Mouse (Mus musculus) left cerebral cortex, postnatal 36 days (tissue): ENCODE results near the gene Sycn. TPM values are rescaled to one million over a fixed set of nuclear protein-coding genes. Genes with fewer than 3 reads are reported as not detected.
A peak's percentile ranks its signal among the peaks of the same experiment; 100 is the strongest.

ENCODE experiments used
- DNase-seq, 2 experiments: peaks; one replicate each; pipeline ENCODE4 v3.0.0; 2021 to 2022; ENCODE audit warnings: low spot score in 2 of 2, mixed read lengths in 1 of 2
- intact Hi-C: fragments of 180-260 bp; cut with DNase I; formaldehyde crosslinking; loops from one replicate; pipeline ENCODE4 v1.15.1; 2025
- microRNA-seq: library from miRNA; unstranded; fragments of <30 nt; microRNA quantifications from one replicate; pipeline ENCODE4 v1.2.0, GENCODE M21; 2022
- total RNA-seq, 2 experiments: library from RNA; stranded (reverse); gene quantifications; 2 replicates each; pipeline ENCODE4 v1.2.3; 2021

Sycn gene
- total RNA-seq, 2 experiments from 2014 or later = not detected

- intact Hi-C loops = no loop called here
- no peak for DNase-seq
Measured at GRCm38 (mm10) chr7:28582841-28583240, 42.2 kb downstream of the Sycn start.

GRCm38 (mm10) chr7:28583570-28584344, 43.1 kb downstream of the Sycn start:
- intact Hi-C loops = no loop called here
- peak in 1 of 2 experiments; percentile 49 for DNase-seq

GRCm38 (mm10) chr7:28584468-28584867, 43.8 kb downstream of the Sycn start:
- DNase-seq = no peak
- intact Hi-C loops = no loop called here

- no peak for DNase-seq
- intact Hi-C loops = no loop called here
Measured at GRCm38 (mm10) chr7:28585001-28585400, 44.3 kb downstream of the Sycn start.

GRCm38 (mm10) chr7:28586663-28587411, 46.2 kb downstream of the Sycn start:
- intact Hi-C loops = no loop called here
- no peak for DNase-seq

GRCm38 (mm10) chr7:28587644-28588043, 47.0 kb downstream of the Sycn start:
- no peak for DNase-seq
- intact Hi-C loops = no loop called here

Small RNA genes lying within 50 kb of the gene (microRNA-seq; reads per million reads assigned to microRNA genes)
- gene Mir7049 = 1.3 reads per million

Other genes with a start within 250 kb of the Sycn start
- under 1 TPM; 0.43 to 0.44 TPM for gene Selenov, start 249.7 kb upstream of the Sycn start, total RNA-seq
- gene Dll3, start 238.6 kb upstream of the Sycn start, total RNA-seq = 1 to 10 TPM; 1.4 to 1.8 TPM
- gene Timm50, start 228.8 kb upstream of the Sycn start, total RNA-seq = 10 to 100 TPM; 44.1 to 46.3 TPM
- 100 to 1,000 TPM; 120 to 122 TPM for gene Supt5, start 202.1 kb upstream of the Sycn start, total RNA-seq
- gene Rps16, start 190.2 kb upstream of the Sycn start, total RNA-seq = 100 to 1,000 TPM; 425 to 456 TPM
- gene Plekhg2, start 168.3 kb upstream of the Sycn start, total RNA-seq = 1 to 10 TPM; 6.2 to 9.7 TPM
- gene Zfp36, start 160.6 kb upstream of the Sycn start, total RNA-seq = 1 to 10 TPM; 2.6 to 3.3 TPM
- 10 to 100 TPM; 17.9 to 21.3 TPM for gene Med29, start 148.2 kb upstream of the Sycn start, total RNA-seq
- gene Paf1, start 147.9 kb upstream of the Sycn start, total RNA-seq = 10 to 100 TPM; 59.0 to 72.1 TPM
- gene Gmfg, start 103.4 kb upstream of the Sycn start, total RNA-seq = 1 to 10 TPM; 1.3 to 2.0 TPM
- 10 to 100 TPM; 85.9 to 93.8 TPM for gene Lrfn1, start 88.9 kb upstream of the Sycn start, total RNA-seq
- not detected for gene Ifnl2, start 30.4 kb upstream of the Sycn start, total RNA-seq
- gene Ifnl3, start 18.0 kb upstream of the Sycn start, total RNA-seq = not detected
- gene Nccrp1, start 6.4 kb downstream of the Sycn start, total RNA-seq = under 1 TPM; 0.27 to 0.52 TPM
- 10 to 100 TPM; 68.7 to 68.8 TPM for gene Samd4b, start 57.3 kb downstream of the Sycn start, total RNA-seq
- 10 to 100 TPM in 1 of 2 experiments, 1 to 10 TPM in 1; 9.0 to 10.4 TPM for gene Pak4, start 57.3 kb downstream of the Sycn start, total RNA-seq
- 1 to 10 TPM in 1 of 2 experiments, under 1 TPM in 1; 0.99 to 1.5 TPM for gene Acp7, start 90.4 kb downstream of the Sycn start, total RNA-seq
- gene Fbxo27, start 152.0 kb downstream of the Sycn start, total RNA-seq = 10 to 100 TPM; 23.3 to 25.0 TPM
- 1 to 10 TPM; 2.0 TPM for gene Fbxo17, start 175.9 kb downstream of the Sycn start, total RNA-seq
- 10 to 100 TPM; 66.5 to 70.2 TPM for gene Mrps12, start 200.9 kb downstream of the Sycn start, total RNA-seq
- 10 to 100 TPM; 14.9 to 15.1 TPM for gene Sars2, start 201.1 kb downstream of the Sycn start, total RNA-seq
- 1 to 10 TPM; 1.3 to 2.6 TPM for gene Ccer2, start 215.3 kb downstream of the Sycn start, total RNA-seq
- 100 to 1,000 TPM; 142 to 169 TPM for gene Sirt2, start 225.8 kb downstream of the Sycn start, total RNA-seq
- gene Nfkbib, start 226.6 kb downstream of the Sycn start, total RNA-seq = 10 to 100 TPM; 34.7 to 38.9 TPM
- 1 to 10 TPM; 2.3 to 3.1 TPM for gene Rinl, start 248.1 kb downstream of the Sycn start, total RNA-seq